Mouse (Mus musculus): ENCODE measurements around the gene Abhd14b.

GRCm38 (mm10) chr9:106457163-106457559, 9.9 kb downstream of the Abhd14b start:
- TF ChIP-seq CTCF (IDR thresholded peaks at IDR 0.05; ENCODE audit: borderline replicate concordance, insufficient read depth, low read length) (no peak), POLR2A (IDR thresholded peaks at IDR 0.05; ENCODE audit: low read depth, low read length) (no peak)

All from embryonic fibroblast, embryonic 13.5 days (primary cell).